Mouse (Mus musculus): Measurements from ENCODE around the gene Rhbdf1. TPM values are rescaled to one million over a fixed set of nuclear protein-coding genes. Genes with fewer than 3 reads are reported as not detected.

The Rhbdf1 gene
- 2.1 and 3.1 TPM in 2 replicates for polyA plus RNA-seq (2021; fragmentation: Nextera tagmentation)
- long read RNA-seq, experiment 1, partial matches to known transcripts = 1 of 2 reads
- long read RNA-seq, experiment 1, other reads (novel, unspliced or antisense) = 0 of 2 reads
- long read RNA-seq, experiment 2, transcript Rhbdf1-201 (18 exons, 2,946 nt) = major isoform, 21 of 54 reads
- long read RNA-seq, experiment 2, partial matches to known transcripts = 2 of 54 reads
- long read RNA-seq, experiment 2, other reads (novel, unspliced or antisense) = 31 of 54 reads

DNA sequence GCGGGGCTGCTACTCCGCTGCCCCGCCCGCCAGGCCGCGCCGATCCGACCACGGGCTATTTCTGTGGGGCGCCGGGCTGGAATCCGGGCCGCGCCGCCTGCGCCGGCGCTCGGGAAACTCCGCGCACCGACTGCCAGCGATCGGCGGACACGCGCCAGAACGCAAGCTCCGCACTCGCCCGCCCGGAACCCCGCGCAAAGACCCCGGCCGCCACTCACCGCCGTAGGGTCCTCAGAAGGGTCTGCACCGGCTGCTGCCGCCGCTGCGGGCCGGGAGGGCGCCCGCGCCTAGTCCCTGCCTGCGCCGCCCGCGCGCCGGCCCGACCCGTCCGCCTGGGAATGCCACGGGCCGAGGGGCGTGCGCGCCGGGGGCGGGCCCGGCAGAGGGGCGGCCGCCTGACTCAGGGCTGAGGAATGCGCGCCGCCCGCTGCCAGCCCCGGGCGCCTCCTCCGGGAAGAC, at the start of gene Rhbdf1:
TSS of gene Rhbdf1 (minus strand) at position 350 of the 459 bp plus-strand sequence.

DNA sequence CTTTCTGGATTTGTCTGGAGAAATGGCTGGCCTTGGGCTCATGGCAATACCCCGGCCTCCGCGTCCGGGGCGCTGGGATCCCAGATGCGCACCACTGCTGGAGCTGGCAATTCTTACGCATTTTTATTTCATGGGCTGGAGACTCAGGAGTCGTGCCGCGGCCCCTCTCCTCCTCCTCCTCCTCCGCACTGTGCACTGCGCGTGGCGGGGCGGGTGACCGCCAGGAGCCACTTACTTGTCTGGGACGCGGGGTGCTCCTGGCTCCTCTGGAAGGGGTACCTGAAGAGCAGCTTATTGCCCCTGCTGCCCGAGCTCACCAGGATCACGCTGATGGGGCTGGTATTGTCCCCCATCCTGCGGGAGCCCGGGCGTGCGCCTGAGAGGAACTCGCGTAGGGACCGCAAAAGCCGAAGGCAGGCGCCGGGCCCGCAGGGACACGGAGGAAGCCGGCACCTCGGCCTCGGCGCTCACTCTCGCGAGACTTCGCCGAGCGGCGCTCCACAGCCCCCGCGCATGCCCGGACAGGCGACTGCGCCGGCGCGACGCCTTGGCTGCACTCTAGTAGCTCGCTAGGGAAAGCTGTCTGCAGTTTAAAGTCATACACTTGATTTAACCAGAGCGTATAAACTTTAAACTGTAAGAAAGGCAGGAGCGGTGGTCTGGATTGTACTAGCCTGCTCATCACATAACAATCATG, 45.2 kb upstream of the Rhbdf1 start, which contains the start of gene Nprl3:
TSS of gene Nprl3 (minus strand) at position 520 of the 697 bp plus-strand sequence.

GRCm38 (mm10) chr11:32226124-32226871, 4.2 kb upstream of the Rhbdf1 start, which contains the start of gene Mpg:
Mpg (plus strand) TSS chr11:32226505.

GRCm38 (mm10) chr11:32205058-32205873, 16.8 kb downstream of the Rhbdf1 start, which contains the start of gene Snrnp25:
Snrnp25 (plus strand) TSS chr11:32205415.

DNA sequence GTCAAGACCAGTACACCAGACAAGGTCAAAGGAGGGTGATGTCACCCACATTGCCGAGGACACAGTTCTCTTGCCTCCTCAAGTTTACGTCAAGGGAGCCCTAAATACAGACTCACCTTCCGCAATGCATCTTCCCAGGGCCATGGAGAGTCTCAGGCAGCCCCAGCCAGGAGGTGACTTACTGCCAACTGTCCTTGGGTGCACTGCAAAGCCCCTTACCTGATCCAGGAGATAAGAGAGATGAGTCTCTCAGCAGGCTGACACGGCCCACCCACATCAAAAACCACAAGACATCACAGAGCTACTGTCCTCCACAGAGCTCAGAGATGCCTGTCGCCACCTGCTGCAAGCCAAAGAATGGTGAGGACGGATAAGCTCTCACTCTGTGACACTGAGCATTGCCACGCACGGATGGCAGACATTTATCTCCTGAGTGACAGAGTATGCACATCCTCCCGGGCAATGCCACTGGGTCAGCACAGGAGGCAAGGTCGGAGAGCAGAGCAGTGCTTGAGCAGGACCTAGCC, 22.0 kb downstream of the Rhbdf1 start, which contains the start of gene Il9r:
TSS of gene Il9r (minus strand) at position 205 of the 527 bp plus-strand sequence.

Other genes starting within 250 kb of the Rhbdf1 start
- gene Nsg2, start 221.8 kb downstream of the Rhbdf1 start, polyA plus RNA-seq (2021; fragmentation: Nextera tagmentation) = 118 and 126 TPM in 2 replicates
- not detected in 2 replicates for gene Il9r, start 22.0 kb downstream of the Rhbdf1 start, polyA plus RNA-seq (2021; fragmentation: Nextera tagmentation)
- gene Snrnp25, start 16.9 kb downstream of the Rhbdf1 start, polyA plus RNA-seq (2021; fragmentation: Nextera tagmentation) = 64.4 and 68.4 TPM in 2 replicates
- gene Mpg, start 4.2 kb upstream of the Rhbdf1 start, polyA plus RNA-seq (2021; fragmentation: Nextera tagmentation) = 17.5 and 17.7 TPM in 2 replicates
- gene Nprl3, start 45.4 kb upstream of the Rhbdf1 start, polyA plus RNA-seq (2021; fragmentation: Nextera tagmentation) = 59.4 and 67.1 TPM in 2 replicates
- gene Hba-x, start 54.1 kb upstream of the Rhbdf1 start, polyA plus RNA-seq (2021; fragmentation: Nextera tagmentation) = not detected in 2 replicates
- 6.8 and 9.2 TPM in 2 replicates for gene Hba-a1, start 61.2 kb upstream of the Rhbdf1 start, polyA plus RNA-seq (2021; fragmentation: Nextera tagmentation)
- 0.92 TPM in 1 of 2 replicates, not detected in the other for gene Hbq1b, start 64.7 kb upstream of the Rhbdf1 start, polyA plus RNA-seq (2021; fragmentation: Nextera tagmentation)
- 11.4 and 18.1 TPM in 2 replicates for gene Hba-a2, start 74.2 kb upstream of the Rhbdf1 start, polyA plus RNA-seq (2021; fragmentation: Nextera tagmentation)
- gene Hbq1a, start 77.8 kb upstream of the Rhbdf1 start, polyA plus RNA-seq (2021; fragmentation: Nextera tagmentation) = 1.0 and 1.2 TPM in 2 replicates
- 1.6 and 1.8 TPM in 2 replicates for gene Sh3pxd2b, start 125.5 kb upstream of the Rhbdf1 start, polyA plus RNA-seq (2021; fragmentation: Nextera tagmentation)
- gene Ubtd2, start 233.1 kb upstream of the Rhbdf1 start, polyA plus RNA-seq (2021; fragmentation: Nextera tagmentation) = 6.3 and 6.8 TPM in 2 replicates